Mouse (Mus musculus): ENCODE data around the gene Parvb.

Gene Parvb

GRCm38 (mm10) chr15:84293590-84293989 lies 61.7 kb downstream of the Parvb start:
- no peak for DNase-seq (ENCODE audit: low spot score in 2 of 2)

GRCm38 (mm10) chr15:84294391-84294790 lies 62.5 kb downstream of the Parvb start:
- DNase-seq (ENCODE audit: low spot score in 2 of 2) = no peak

- no peak for DNase-seq (ENCODE audit: low spot score in 2 of 2)
These were observed 63.4 kb downstream of the Parvb start for GRCm38 (mm10) chr15:84295225-84295624.

DNA sequence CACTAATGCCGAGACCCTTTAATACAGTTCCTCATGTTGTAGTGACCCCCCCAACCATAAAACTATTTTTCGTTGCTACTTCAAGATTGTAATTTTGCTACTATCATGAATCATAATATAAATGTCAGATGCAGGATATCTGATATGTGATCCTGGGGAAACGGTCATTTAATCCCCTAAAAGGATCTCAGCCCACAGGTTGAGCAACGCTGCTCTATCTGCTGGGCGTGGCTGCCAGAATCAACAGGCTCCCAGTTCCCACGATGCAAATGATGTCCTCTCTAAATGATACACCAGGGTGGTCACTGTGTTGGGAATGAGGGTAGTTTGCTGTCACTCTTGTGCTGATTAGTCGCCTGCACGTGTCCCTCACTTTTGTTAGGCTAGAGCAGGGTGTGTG lies 65.6 kb downstream of the Parvb start:
- DNase-seq (ENCODE audit: low spot score in 2 of 2) = no peak

GRCm38 (mm10) chr15:84298804-84299370 lies 67.0 kb downstream of the Parvb start:
- DNase-seq (ENCODE audit: low spot score in 2 of 2) = no peak

DNA sequence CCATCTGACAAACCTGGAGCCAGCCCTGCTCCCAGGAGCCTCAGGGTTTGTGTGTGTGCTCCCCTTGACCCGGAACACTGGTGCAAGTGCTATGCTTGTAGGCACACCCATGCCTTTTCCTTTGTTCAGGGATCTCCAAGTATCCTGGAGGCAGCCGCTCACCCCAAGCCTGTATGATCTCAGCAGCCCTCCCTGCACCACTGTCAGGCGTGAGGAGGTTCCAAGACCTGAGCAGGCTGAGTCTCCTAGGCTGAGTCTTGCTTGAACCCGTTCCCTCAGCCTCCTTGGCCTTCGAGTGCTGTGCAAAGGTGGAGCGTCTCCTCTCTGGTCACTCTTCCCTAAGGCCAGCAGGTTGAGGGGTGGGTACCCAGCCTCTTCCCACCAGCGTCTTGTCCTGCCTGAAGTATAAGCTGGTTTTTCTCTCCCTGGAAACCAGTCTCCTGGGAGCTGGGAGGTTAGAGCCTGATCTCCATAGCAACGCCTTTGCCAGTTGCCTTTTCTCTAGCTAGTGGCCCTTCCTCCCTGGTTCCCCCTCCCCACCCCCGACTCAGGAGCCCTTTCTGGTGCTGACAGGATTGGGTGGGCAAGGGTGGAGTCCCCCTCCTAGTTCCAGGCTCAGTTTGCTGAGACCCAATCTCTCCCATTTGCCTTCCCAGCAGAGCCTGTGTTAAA lies 68.0 kb downstream of the Parvb start:
- DNase-seq (ENCODE audit: low spot score in 2 of 2) = no peak

GRCm38 (mm10) chr15:84300591-84300990 lies 68.7 kb downstream of the Parvb start:
- DNase-seq (ENCODE audit: low spot score in 2 of 2) = no peak

GRCm38 (mm10) chr15:84301026-84301425 lies 69.2 kb downstream of the Parvb start:
- DNase-seq (ENCODE audit: low spot score in 2 of 2) = no peak

GRCm38 (mm10) chr15:84301641-84302420 lies 70.0 kb downstream of the Parvb start:
- no peak for DNase-seq (ENCODE audit: low spot score in 2 of 2)

DNA sequence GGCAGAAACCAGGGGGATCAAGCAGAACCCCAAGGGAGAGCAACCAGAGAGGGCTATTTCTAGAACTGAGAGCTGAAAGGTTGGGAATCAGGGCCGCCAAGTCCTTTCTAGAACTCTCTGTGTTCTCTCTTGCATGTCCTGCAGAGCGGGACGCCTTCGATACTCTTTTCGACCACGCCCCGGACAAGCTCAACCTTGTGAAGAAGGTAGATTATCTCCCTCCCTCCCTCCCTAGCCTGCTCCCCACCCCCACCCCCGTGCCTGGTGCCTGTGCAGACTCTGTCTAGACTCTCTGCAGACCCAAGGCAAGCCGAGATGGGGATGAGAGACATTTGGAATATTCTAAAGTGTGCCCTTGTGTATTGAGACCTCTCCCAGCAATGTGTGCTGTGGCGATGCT lies 71.4 kb downstream of the Parvb start:
- no peak for DNase-seq (ENCODE audit: low spot score in 2 of 2)

DNA sequence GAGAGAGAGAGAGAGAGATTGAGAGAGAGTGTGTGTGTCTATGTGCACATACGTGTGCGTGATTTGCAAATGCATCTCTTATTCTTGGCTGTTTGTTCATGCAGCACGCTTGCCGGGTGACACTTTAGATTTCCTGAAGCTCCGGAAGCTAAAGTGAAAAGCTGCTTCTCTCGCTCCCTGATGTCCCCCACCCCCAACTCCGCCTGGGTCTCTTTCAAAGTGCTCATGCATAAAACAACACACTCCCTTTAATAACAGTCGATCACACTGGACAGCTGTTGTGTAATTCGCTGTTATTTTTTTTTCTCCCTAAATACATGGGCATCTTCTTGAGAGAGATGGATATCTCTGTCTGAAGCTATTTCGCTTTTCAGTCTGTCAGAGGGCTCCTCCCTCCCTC lies 73.5 kb downstream of the Parvb start:
- DNase-seq (ENCODE audit: low spot score in 2 of 2) = no peak

GRCm38 (mm10) chr15:84310271-84310670 lies 78.4 kb downstream of the Parvb start:
- no peak for DNase-seq (ENCODE audit: low spot score in 2 of 2)

GRCm38 (mm10) chr15:84311295-84312085 lies 79.6 kb downstream of the Parvb start:
- no peak for DNase-seq (ENCODE audit: low spot score in 2 of 2)

GRCm38 (mm10) chr15:84312878-84313565 lies 81.2 kb downstream of the Parvb start:
- DNase-seq (ENCODE audit: low spot score in 2 of 2) = peak in 1 of 2 experiments; percentile 65

DNA sequence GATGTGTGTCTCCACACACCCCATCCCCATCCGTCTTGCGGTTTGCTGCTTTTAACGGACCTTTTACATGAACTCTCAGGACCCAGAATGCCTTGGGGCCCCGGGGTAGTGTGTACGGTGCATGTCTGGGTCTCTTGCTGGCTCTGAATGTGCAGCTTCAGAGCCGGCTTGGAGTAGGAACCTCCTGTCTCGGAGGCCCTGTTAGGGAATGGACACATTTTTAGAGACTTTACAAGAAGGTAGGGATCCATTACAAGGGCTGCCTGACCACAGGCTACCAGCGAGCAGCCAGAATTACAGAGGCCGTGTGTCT lies 81.7 kb downstream of the Parvb start:
- DNase-seq (ENCODE audit: low spot score in 2 of 2) = peak; percentile 65 to 82

- DNase-seq (ENCODE audit: low spot score in 2 of 2) = no peak
These were observed 82.7 kb downstream of the Parvb start for GRCm38 (mm10) chr15:84314420-84315080.

DNA sequence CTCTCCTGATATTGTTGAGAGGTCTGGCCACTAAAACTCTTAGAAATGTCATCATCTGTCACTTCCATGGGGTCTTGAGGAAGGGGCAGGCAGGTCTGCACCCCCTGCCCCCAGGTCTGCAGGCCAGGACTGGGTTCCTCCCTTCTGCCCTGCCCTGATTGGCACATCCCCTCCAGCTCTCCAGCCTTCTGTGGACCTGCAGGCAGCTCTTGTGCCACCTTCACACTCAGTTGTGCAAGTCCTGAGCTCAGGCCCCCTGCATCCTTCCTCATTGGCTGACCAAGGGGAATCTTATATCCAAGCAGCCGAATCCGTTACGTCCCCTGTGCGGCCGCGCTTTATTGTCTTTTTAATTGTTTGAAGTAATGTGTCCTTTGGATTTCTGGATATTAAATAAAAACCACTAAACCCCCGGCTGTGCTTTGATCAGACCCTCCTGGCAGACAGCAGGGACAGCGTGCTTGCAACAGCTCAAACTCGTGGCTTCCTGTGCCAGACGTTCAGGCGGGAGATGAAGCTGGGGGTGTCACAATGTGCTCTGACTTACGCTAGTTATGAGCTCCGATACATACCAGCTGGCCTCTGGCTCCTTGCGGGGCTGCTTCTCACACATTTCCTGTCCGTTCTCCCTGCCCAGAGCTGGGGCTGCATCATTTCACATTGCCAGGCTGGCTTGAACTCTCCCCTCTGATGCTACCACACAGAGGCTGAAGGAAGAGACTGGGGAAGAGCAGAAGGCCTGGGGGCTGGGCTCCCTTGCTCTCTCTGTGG lies 83.6 kb downstream of the Parvb start:
- peak in 1 of 2 experiments; percentile 42 for DNase-seq (ENCODE audit: low spot score in 2 of 2)

DNA sequence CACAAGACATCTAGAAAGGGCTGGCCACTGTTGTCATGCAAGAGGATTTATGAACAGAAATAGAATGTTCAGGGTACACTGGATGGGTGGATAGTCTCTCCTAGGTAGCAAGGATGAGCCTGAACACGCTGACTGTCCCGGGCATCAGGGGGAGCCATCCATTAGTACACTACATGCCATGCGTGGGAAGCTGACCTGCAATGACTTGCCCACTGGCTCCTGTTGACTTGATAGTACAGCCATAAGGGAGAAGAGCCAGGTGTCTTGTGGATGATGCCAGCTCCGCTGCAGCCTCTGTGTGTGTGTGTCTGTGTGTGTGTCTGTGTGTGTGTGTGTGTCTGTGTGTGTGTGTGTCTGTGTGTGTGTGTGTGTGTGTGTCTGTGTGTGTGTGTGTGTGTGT lies 87.5 kb downstream of the Parvb start:
- DNase-seq (ENCODE audit: low spot score in 2 of 2) = no peak

GRCm38 (mm10) chr15:84321544-84322174 lies 89.8 kb downstream of the Parvb start:
- DNase-seq (ENCODE audit: low spot score in 2 of 2) = peak in 1 of 2 experiments; percentile 27
